Mouse (Mus musculus) small intestine, adult 2 months (tissue): ENCODE data around the gene Gm42742.

Experiments
- CTCF ChIP-seq: fragments of 200-500 bp; IDR thresholded peaks from 2 replicates; pipeline ENCODE4 v1.5.1; 2012; ENCODE audit warnings: low read depth, mild to moderate bottlenecking, control low read depth, inconsistent platforms, low read length, moderate library complexity, mixed read lengths; ENCODE audit not compliant: insufficient replicate concordance, insufficient read length; ENCODE audit errors: extremely low read depth
- POLR2A ChIP-seq: fragments of 200-500 bp; IDR thresholded peaks from 2 replicates; pipeline ENCODE4 v1.6.1; 2012; ENCODE audit warnings: low read depth, mild to moderate bottlenecking, control low read depth, inconsistent platforms, low read length, moderate library complexity

- TF ChIP-seq CTCF, result no peak
- no peak for TF ChIP-seq POLR2A
These were observed 1.8 kb upstream of the Gm42742 start for GRCm38 (mm10) chr7:127022528-127023271.
